Mouse (Mus musculus) small intestine, adult 2 months (tissue): ENCODE results near the gene Dusp23.

Experiments used
- CTCF ChIP-seq: fragments of 200-500 bp; IDR thresholded peaks from 2 replicates; pipeline ENCODE4 v1.5.1; 2012; ENCODE audit warnings: low read depth, mild to moderate bottlenecking, control low read depth, inconsistent platforms, low read length, moderate library complexity, mixed read lengths; ENCODE audit not compliant: insufficient replicate concordance, insufficient read length; ENCODE audit errors: extremely low read depth
- POLR2A ChIP-seq: fragments of 200-500 bp; IDR thresholded peaks from 2 replicates; pipeline ENCODE4 v1.6.1; 2012; ENCODE audit warnings: low read depth, mild to moderate bottlenecking, control low read depth, inconsistent platforms, low read length, moderate library complexity

- TF ChIP-seq CTCF (no peak), POLR2A (no peak)
These were observed 2.5 kb upstream of the Dusp23 start for GRCm38 (mm10) chr1:172635258-172635657.
